Comparison of ENCODE assay signal across 7 mouse cellular contexts in the genomic region with DNA sequence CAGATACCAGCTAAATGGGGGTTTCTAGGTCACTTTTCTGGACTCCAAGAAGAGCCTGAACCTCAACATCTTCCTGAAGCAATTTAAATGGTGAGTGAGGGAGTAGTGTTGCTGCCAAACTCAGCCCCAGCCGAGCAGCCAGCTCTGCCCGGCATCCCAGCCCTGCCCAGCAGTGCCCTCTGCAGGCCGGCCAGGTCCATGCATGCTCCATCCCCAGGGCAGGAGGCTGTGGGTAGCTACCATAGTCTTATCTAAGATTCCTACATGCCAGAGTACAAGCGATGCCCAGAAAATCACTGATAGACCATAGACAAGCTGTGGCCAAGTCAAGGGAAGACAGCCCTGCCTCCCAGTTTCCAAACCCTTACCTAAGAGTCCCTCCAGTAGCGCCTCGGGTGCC. TPM values are rescaled to one million over a fixed set of nuclear protein-coding genes. Genes with fewer than 3 reads are reported as not detected.
DNase-seq lines count a peak whose midpoint lies in the region; ATAC-seq and TF ChIP-seq lines count a peak whose summit lies in the region.

No protein-coding gene starts in this region.

- H3K4me3 ChIP-seq in gastrocnemius, adult 2 months, result no peak overlapping the region
- H3K4me3 ChIP-seq in intestine, embryonic 16.5 days (ENCODE audit: low read length), result no peak overlapping the region
- H3K4me3 ChIP-seq in limb, embryonic 10.5 days, result no peak overlapping the region
- no peak overlapping the region for H3K4me3 ChIP-seq in midbrain, embryonic 13.5 days (replicated peaks)

- 50% methylated on average over 6 of the region's 6 CpGs for WGBS in intestine, embryonic 16.5 days
- WGBS in limb, embryonic 10.5 days, result 48% methylated on average over 6 of the region's 6 CpGs
- WGBS in midbrain, embryonic 13.5 days, result 45% methylated on average over 6 of the region's 6 CpGs

- no peaks in the 10 kb centered on the region for H3K27me3 ChIP-seq in intestine, embryonic 16.5 days (replicated peaks; ENCODE audit: control insufficient read depth, insufficient read depth, low read length)
- no peaks in the 10 kb centered on the region for H3K27me3 ChIP-seq in limb, embryonic 10.5 days (ENCODE audit: low read depth, poor library complexity, severe bottlenecking)
- no peaks in the 10 kb centered on the region for H3K27me3 ChIP-seq in midbrain, embryonic 13.5 days

- H3K9ac ChIP-seq in intestine, embryonic 16.5 days (ENCODE audit: low read depth, low read length), result no peak overlapping the region
- H3K9ac ChIP-seq in midbrain, embryonic 13.5 days (replicated peaks), result no peak overlapping the region

- 0 out of 2 replicates have a peak, but pooled peaks cover 4% of the 10 kb centered on the region for H3K4me1 ChIP-seq in intestine, embryonic 16.5 days (ENCODE audit: control insufficient read depth, insufficient read depth, low read length)
- H3K4me1 ChIP-seq in limb, embryonic 10.5 days, result peaks cover 24% of the 10 kb centered on the region
- 0 out of 2 replicates have a peak, but pooled peaks cover 2% of the 10 kb centered on the region for H3K4me1 ChIP-seq in midbrain, embryonic 13.5 days (replicated peaks)

- intact Hi-C loops in gastrocnemius, adult 2 months (cut with DNase I), result loop anchor here (1.0 kb wide), 1 partner anchor 53 kb away; no protein-coding TSS in a partner anchor

- no peak; the same call in none of the 2 replicates for TF ChIP-seq CTCF in gastrocnemius, adult 2 months (IDR thresholded peaks at IDR 0.05)

- H3K9me3 ChIP-seq in intestine, embryonic 16.5 days (ENCODE audit: control insufficient read depth, low read length), result no peaks in the 10 kb centered on the region
- H3K9me3 ChIP-seq in limb, embryonic 10.5 days (replicated peaks), result no peaks in the 10 kb centered on the region
- H3K9me3 ChIP-seq in midbrain, embryonic 13.5 days, result no peaks in the 10 kb centered on the region

- peak; percentile 84 to 89 for DNase-seq in cerebellum, postnatal 25 days
- peak; percentile 89 for DNase-seq in gastrocnemius, adult 2 months
- peak; percentile 79 for DNase-seq in limb, embryonic 10.5 days (ENCODE audit: low spot score)
- peak; percentile 45 to 78 for DNase-seq in spleen, adult 18-20 months

- no peaks in the 10 kb centered on the region for H3K36me3 ChIP-seq in intestine, embryonic 16.5 days (ENCODE audit: control insufficient read depth, insufficient read depth, low read length)
- H3K36me3 ChIP-seq in limb, embryonic 10.5 days, result no peaks in the 10 kb centered on the region; the same call in 1 of the 2 replicates
- H3K36me3 ChIP-seq in midbrain, embryonic 13.5 days, result no peaks in the 10 kb centered on the region

- no peak overlapping the region for H3K27ac ChIP-seq in gastrocnemius, adult 2 months
- no peak overlapping the region for H3K27ac ChIP-seq in intestine, embryonic 16.5 days (ENCODE audit: low read length)
- H3K27ac ChIP-seq in limb, embryonic 10.5 days, result no peak overlapping the region
- H3K27ac ChIP-seq in midbrain, embryonic 13.5 days, result no peak overlapping the region; the same call in 1 of the 2 replicates

- ATAC-seq in activated CD4-positive, CD25-positive, alpha-beta regulatory T cell, adult 4 months, result peak; percentile 86
- peak; percentile 81 for ATAC-seq in intestine, embryonic 16.5 days
- ATAC-seq in midbrain, embryonic 13.5 days, result 0 out of 2 replicates have a peak, but pooled peaks have one; percentile 31

- no peak overlapping the region for H3K4me2 ChIP-seq in intestine, embryonic 16.5 days (ENCODE audit: low read depth, low read length)
- no peak overlapping the region for H3K4me2 ChIP-seq in midbrain, embryonic 13.5 days (replicated peaks)

RNA-seq across cellular contexts. Expression of gene Adssl1, which starts 14.1 kb away (rescaled TPM):
- polyA plus RNA-seq in activated CD4-positive, CD25-positive, alpha-beta regulatory T cell, adult 4 months (2017; shearing (Covaris generic)), result 1 to 10 TPM in 1 of 2 experiments, under 1 TPM in 1; 0.86 to 1.3 TPM
- 1,000 to 10,000 TPM; 1,028 to 1,061 TPM for total RNA-seq in gastrocnemius, adult 2 months (2021)
- polyA plus RNA-seq in intestine, embryonic 16.5 days (2015; fragmentation: Nextera tagmentation; extraction: Ambion mirVana), result 2.1 and 2.7 TPM in 2 replicates
- polyA plus RNA-seq in limb, embryonic 10.5 days (2016; fragmentation: Nextera tagmentation; extraction: Ambion mirVana), result 1.9 and 3.0 TPM in 2 replicates
- 1.1 and 1.5 TPM in 2 replicates for polyA plus RNA-seq in midbrain, embryonic 13.5 days (2015; fragmentation: Nextera tagmentation; extraction: Ambion mirVana)

RNA-seq across cellular contexts. Expression of gene Inf2, which starts 17.2 kb away (rescaled TPM):
- 10 to 100 TPM in 1 of 2 experiments, 1 to 10 TPM in 1; 9.9 to 11.0 TPM for polyA plus RNA-seq in activated CD4-positive, CD25-positive, alpha-beta regulatory T cell, adult 4 months (2017; shearing (Covaris generic))
- 10 to 100 TPM in 1 of 2 experiments, 1 to 10 TPM in 1; 8.2 to 13.0 TPM for total RNA-seq in gastrocnemius, adult 2 months (2021)
- polyA plus RNA-seq in intestine, embryonic 16.5 days (2015; fragmentation: Nextera tagmentation; extraction: Ambion mirVana), result 1.6 and 2.6 TPM in 2 replicates
- polyA plus RNA-seq in limb, embryonic 10.5 days (2016; fragmentation: Nextera tagmentation; extraction: Ambion mirVana), result 1.3 and 1.6 TPM in 2 replicates
- 0.43 and 1.8 TPM in 2 replicates for polyA plus RNA-seq in midbrain, embryonic 13.5 days (2015; fragmentation: Nextera tagmentation; extraction: Ambion mirVana)

RNA-seq across cellular contexts. Expression of gene Siva1, which starts 38.7 kb away (rescaled TPM):
- polyA plus RNA-seq in activated CD4-positive, CD25-positive, alpha-beta regulatory T cell, adult 4 months (2017; shearing (Covaris generic)), result 10 to 100 TPM; 38.7 to 44.6 TPM
- 10 to 100 TPM; 18.6 to 25.3 TPM for total RNA-seq in gastrocnemius, adult 2 months (2021)
- polyA plus RNA-seq in intestine, embryonic 16.5 days (2015; fragmentation: Nextera tagmentation; extraction: Ambion mirVana), result 168 and 186 TPM in 2 replicates
- polyA plus RNA-seq in limb, embryonic 10.5 days (2016; fragmentation: Nextera tagmentation; extraction: Ambion mirVana), result 359 and 361 TPM in 2 replicates
- polyA plus RNA-seq in midbrain, embryonic 13.5 days (2015; fragmentation: Nextera tagmentation; extraction: Ambion mirVana), result 83.0 and 96.5 TPM in 2 replicates

Comparison
In these comparisons a context has a peak if more than half of its experiments do, and no peak if none do; other contexts are left out.
1. ATAC-seq: peak in every context shown above with its lines; median percentile 86 in activated CD4-positive, CD25-positive, alpha-beta regulatory T cell, adult 4 months; 81 in intestine, embryonic 16.5 days; 31 in midbrain, embryonic 13.5 days.